Mouse (Mus musculus) midbrain, embryonic 14.5 days (tissue): Measurements from ENCODE around the gene Sox30. TPM values are rescaled to one million over a fixed set of nuclear protein-coding genes. Genes with fewer than 3 reads are reported as not detected.

Source experiments
- ATAC-seq: fragments of 200-750 bp; cut with Nextera tagmentation; 2 replicates; pipeline ENCODE4 v1.8.0; 2017; ENCODE audit warnings: moderate number of reproducible peaks, moderate library complexity; ENCODE audit not compliant: low FRiP score, low TSS enrichment
- DNase-seq: peaks from one replicate; pipeline ENCODE4 v3.0.0-alpha.2; 2015
- H3K27ac ChIP-seq: fragments of 300-500 bp; sonication (generic); replicated peaks from 2 replicates; pipeline ENCODE4 v1.5.1; 2014; ENCODE audit warnings: mild to moderate bottlenecking, low read depth, low read length, moderate library complexity
- H3K27me3 ChIP-seq: fragments of 300-500 bp; sonication (generic); 2 replicates; pipeline ENCODE4 v1.6.1; 2014; ENCODE audit warnings: low read length, control low read depth, mixed read lengths; ENCODE audit not compliant: control insufficient read depth, insufficient read depth
- H3K36me3 ChIP-seq: fragments of 300-500 bp; sonication (generic); 2 replicates; pipeline ENCODE4 v1.6.1; 2014; ENCODE audit warnings: low read length, control low read depth; ENCODE audit not compliant: control insufficient read depth, insufficient read depth
- H3K4me1 ChIP-seq: fragments of 300-500 bp; sonication (generic); 2 replicates; pipeline ENCODE4 v1.6.1; 2014; ENCODE audit warnings: mild to moderate bottlenecking, antibody characterized with exemption, low read length, control low read depth; ENCODE audit not compliant: control insufficient read depth, insufficient read depth
- H3K4me2 ChIP-seq: fragments of 300-500 bp; sonication (generic); 2 replicates; pipeline ENCODE4 v1.6.1; 2014; ENCODE audit warnings: mild to moderate bottlenecking, low read length, moderate library complexity
- H3K4me3 ChIP-seq: fragments of 300-500 bp; sonication (generic); replicated peaks from 2 replicates; pipeline ENCODE4 v1.5.1; 2014; ENCODE audit warnings: low read depth, low read length
- H3K9ac ChIP-seq: fragments of 300-500 bp; sonication (generic); replicated peaks from 2 replicates; pipeline ENCODE4 v1.6.1; 2014; ENCODE audit warnings: mild to moderate bottlenecking, low read length, moderate library complexity
- H3K9me3 ChIP-seq: fragments of 300-500 bp; sonication (generic); 2 replicates; pipeline ENCODE4 v1.6.1; 2016; ENCODE audit warnings: low read length, control low read depth, mixed read lengths; ENCODE audit not compliant: control insufficient read depth
- WGBS: fragments of 180-500 bp; shearing (Covaris S2); extraction: QIAGEN DNeasy Blood & Tissue Kit; methylation state at CpG from one replicate; pipeline ENCODE4 v1.1.7; 2014; 5-methylcytosine and 5-hydroxymethylcytosine counted together
- polyA plus RNA-seq: library from polyadenylated mRNA; unstranded; fragments of >200 nt; fragmentation: Nextera tagmentation; extraction: Ambion mirVana; gene quantifications from 2 replicates; pipeline ENCODE4 v1.2.1, GENCODE M21; 2014

Sox30 gene
- polyA plus RNA-seq, 1 experiment from 2014 or later = 0.13 TPM

DNA sequence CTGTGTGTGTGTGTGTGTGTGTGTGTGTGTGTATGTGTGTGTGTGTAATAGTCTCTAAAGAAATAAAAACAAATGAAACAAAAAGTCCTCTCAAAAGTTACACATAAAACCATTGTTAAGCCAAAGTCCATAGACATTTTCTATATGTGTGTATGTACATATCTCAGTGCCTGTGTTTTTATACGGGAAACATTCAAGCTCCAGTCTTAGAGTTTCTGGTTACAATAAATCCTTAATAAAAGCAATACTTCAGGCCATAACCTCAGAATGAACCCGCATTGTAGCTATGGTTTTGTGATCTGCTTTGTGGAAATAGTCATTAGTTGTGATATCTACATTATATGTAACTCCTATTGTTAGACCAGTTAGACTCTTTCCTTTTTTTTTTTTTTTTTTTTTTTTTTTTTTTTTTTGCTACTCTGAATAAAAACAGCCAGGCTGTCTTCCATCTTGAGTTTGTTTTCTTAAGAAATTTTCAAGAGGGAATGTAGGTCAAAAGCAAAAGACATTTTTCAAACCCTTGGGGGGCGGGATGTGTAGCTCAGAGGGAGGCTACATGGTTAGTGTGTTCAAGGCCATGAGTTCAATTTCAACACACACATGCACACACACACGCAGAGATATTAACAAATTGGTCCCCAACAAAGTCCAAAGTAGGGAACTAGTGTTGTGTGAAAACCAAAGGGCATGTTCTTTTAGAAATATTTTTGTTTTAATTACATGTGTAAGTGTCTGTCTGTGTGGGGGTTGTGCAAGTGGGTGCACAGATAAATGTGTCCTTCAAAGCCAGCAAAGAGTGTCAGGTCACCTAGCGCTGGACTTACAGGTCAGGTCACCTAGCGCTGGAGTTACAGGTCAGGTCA is 48.1 kb downstream of the Sox30 start:
- Histone ChIP-seq H3K4me3 (no peak overlapping the region), H3K4me2 (no peak overlapping the region), H3K27ac (no peak overlapping the region), H3K4me1 (no peaks in the 10 kb centered on the region), H3K9me3 (no peaks in the 10 kb centered on the region), H3K36me3 (no peaks in the 10 kb centered on the region), H3K9ac (no peak overlapping the region), H3K27me3 (no peaks in the 10 kb centered on the region)
- WGBS = 90% methylated on average over 6 of the region's 6 CpGs
- no peak for ATAC-seq
- no peak for DNase-seq

DNA sequence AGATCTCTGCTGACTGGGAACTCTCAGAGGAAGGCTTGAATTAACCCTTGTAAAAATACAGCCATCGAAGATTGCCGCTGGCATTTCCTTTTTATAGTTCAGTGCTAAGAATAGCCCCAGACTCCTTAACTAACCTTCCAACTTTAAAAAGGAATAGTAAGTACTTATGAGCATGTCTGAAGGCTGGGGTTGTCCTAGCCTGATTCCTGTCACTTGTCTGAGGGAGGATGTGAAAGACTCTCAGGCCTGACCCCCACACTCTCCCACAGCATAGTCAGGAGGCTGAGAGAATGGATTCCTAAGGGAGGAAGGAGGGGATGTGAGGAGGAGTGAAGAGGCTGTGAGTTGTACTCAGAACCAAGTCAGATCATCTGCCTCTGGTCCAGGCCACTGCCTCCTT is 49.4 kb downstream of the Sox30 start:
- no peaks in the 10 kb centered on the region for H3K9me3 ChIP-seq
- no peaks in the 10 kb centered on the region for H3K36me3 ChIP-seq
- no peak overlapping the region for H3K27ac ChIP-seq
- 83% methylated on average over 2 of the region's 2 CpGs for WGBS
- ATAC-seq = no peak
- H3K4me1 ChIP-seq = no peaks in the 10 kb centered on the region
- no peak overlapping the region for H3K4me3 ChIP-seq
- H3K27me3 ChIP-seq = no peaks in the 10 kb centered on the region
- no peak overlapping the region for H3K9ac ChIP-seq
- DNase-seq = no peak
- no peak overlapping the region for H3K4me2 ChIP-seq

DNA sequence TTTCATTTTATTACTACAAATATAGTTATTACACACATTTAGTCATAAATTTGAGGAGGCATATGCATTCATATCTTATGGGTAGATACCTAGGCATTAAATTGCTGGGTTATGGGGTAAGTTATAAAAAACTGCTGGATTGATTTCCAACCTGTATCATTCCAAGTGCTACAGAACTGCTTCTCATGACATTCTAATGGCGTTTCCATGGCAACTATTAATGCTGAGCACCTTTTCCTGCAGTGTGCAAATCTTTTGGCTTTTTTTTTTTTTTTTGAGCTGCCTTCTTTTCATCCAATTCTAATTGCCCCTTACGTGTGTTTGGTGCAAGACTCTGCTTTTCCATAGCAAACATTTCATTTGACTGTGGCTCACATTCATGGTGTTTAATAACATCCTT is 49.9 kb downstream of the Sox30 start:
- no peaks in the 10 kb centered on the region for H3K36me3 ChIP-seq
- WGBS = 40% methylated on average over 2 of the region's 2 CpGs
- H3K9ac ChIP-seq = no peak overlapping the region
- H3K27me3 ChIP-seq = no peaks in the 10 kb centered on the region
- no peak overlapping the region for H3K4me3 ChIP-seq
- DNase-seq (peak; percentile 74), ATAC-seq (no peak)
- no peaks in the 10 kb centered on the region for H3K9me3 ChIP-seq
- H3K27ac ChIP-seq = no peak overlapping the region
- H3K4me2 ChIP-seq = no peak overlapping the region
- no peaks in the 10 kb centered on the region for H3K4me1 ChIP-seq

DNA sequence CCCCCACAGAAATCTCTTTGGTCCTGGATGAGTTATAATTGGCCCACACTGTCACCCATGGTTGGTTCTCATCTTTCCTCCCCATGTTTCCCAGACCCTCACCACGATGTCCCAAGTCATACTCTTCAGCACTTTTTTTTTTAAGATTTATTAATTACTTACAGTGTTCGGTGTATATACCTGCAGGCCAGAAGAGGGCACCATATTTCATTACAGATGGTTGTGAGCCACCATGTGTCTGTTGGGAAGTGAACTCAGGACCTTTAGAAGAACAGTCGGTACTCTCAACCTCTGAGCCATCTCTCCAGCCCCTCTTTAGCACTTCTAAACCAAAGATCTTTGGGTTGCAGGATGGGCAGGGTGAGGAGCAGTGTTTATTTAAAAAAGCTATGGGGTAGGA is 51.4 kb downstream of the Sox30 start:
- no peak overlapping the region for H3K27ac ChIP-seq
- H3K9ac ChIP-seq = no peak overlapping the region
- DNase-seq (no peak), ATAC-seq (no peak)
- H3K4me1 ChIP-seq = no peaks in the 10 kb centered on the region
- H3K36me3 ChIP-seq = no peaks in the 10 kb centered on the region
- H3K9me3 ChIP-seq = no peaks in the 10 kb centered on the region
- no peak overlapping the region for H3K4me3 ChIP-seq
- 66% methylated on average over 3 of the region's 3 CpGs for WGBS
- H3K27me3 ChIP-seq = no peaks in the 10 kb centered on the region
- no peak overlapping the region for H3K4me2 ChIP-seq

DNA sequence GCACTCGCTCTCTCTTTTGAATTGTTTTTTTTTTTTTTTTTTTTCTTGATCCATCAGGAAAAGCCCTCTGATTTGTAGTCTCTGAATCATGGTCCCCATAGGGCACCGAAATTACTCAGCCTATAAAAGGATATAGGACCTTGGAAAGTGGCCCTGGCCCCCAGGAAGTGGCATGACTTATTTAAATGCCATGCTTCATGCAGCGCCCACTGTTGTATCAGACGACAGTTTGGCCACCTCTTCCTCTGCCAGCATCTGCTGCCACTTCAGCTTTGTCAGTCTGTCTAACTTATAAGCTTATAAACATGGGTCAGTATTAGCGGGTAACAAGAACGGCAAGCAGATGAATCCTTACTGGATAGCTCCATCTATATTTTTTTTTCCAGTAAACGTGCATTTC is 52.8 kb downstream of the Sox30 start:
- H3K4me1 ChIP-seq = no peaks in the 10 kb centered on the region
- WGBS = 91% methylated on average over 7 of the region's 7 CpGs
- ATAC-seq = no peak

DNA sequence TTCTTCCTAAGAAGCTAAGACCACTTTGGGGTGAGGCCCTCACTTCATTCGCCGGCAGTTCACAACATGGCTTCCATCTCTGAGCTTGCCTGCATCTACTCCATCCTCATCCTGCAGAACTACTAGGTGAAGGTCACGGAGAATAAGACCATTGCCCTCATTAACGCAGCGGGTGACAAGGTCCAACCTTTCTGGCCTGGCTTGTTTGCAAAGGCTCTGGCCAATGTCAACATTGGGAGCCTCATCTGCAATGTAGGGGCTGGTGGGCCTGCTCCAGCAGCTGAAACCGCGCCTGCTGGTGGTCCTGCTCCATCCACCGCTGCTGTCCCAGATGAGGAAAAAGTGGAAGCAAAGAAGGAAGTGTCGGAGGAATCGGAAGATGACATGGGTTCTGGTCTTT is 56.3 kb downstream of the Sox30 start:
- H3K27ac ChIP-seq = no peak overlapping the region
- 97% methylated on average over 10 of the region's 10 CpGs for WGBS
- no peaks in the 10 kb centered on the region for H3K27me3 ChIP-seq
- DNase-seq (no peak), ATAC-seq (no peak)
- H3K9ac ChIP-seq = no peak overlapping the region
- H3K4me3 ChIP-seq = no peak overlapping the region
- no peaks in the 10 kb centered on the region for H3K9me3 ChIP-seq
- H3K4me2 ChIP-seq = no peak overlapping the region
- H3K4me1 ChIP-seq = no peaks in the 10 kb centered on the region
- H3K36me3 ChIP-seq = no peaks in the 10 kb centered on the region

More for the DNA sequence above, 52.8 kb downstream of the Sox30 start:
- no peak overlapping the region for H3K4me3 ChIP-seq
- no peak overlapping the region for H3K27ac ChIP-seq
- H3K36me3 ChIP-seq = no peaks in the 10 kb centered on the region
- DNase-seq = no peak
- H3K9me3 ChIP-seq = no peaks in the 10 kb centered on the region
- no peaks in the 10 kb centered on the region for H3K27me3 ChIP-seq
- H3K4me2 ChIP-seq = no peak overlapping the region
- H3K9ac ChIP-seq = no peak overlapping the region

DNA sequence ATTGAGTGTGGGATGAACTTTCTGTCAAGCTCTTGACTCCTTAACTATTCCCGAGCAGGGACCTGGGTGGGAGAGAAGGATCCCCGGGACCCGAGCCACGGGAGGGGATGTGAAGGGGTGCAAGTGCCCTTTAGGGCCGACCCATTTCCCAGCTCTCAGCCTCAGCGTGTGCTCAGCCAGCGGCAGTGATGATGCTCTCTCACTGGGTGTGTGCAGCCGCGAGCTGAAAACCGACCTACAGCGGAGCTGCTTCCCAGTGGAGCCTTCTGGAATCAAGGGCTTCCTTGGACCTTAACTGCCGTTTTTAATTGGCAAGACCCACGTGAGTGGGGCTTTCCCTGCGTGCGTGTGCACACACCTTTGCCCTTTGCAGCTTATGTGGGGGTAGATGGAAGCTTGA is 58.8 kb downstream of the Sox30 start:
- H3K9me3 ChIP-seq = no peaks in the 10 kb centered on the region
- no peak overlapping the region for H3K27ac ChIP-seq
- no peaks in the 10 kb centered on the region for H3K27me3 ChIP-seq
- H3K4me2 ChIP-seq = no peak overlapping the region
- 86% methylated on average over 15 of the region's 15 CpGs for WGBS
- ATAC-seq (no peak), DNase-seq (no peak)
- H3K4me3 ChIP-seq = no peak overlapping the region
- no peak overlapping the region for H3K9ac ChIP-seq
- no peaks in the 10 kb centered on the region for H3K36me3 ChIP-seq
- no peaks in the 10 kb centered on the region for H3K4me1 ChIP-seq

DNA sequence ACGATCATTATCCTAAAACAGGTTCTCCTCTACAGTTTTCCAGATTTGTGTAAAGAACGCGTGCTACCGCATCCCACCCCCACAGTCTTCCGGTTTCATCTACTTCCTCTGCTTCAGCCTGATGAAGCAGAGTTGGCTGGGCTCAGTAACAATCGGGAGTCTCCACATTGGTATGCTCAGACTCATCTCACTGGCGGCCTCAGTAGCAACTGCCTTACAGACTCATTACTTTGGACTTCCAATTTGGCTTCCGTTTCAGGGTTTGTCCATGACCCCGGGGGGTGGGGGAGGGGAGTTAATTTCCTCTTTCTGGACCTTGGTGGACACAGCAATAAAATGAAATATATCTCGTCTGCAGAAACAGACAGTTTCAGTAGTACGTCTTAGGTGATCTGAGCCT is 59.2 kb downstream of the Sox30 start:
- 78% methylated on average over 11 of the region's 11 CpGs for WGBS
- DNase-seq (no peak), ATAC-seq (no peak)
- H3K27me3 ChIP-seq = no peaks in the 10 kb centered on the region
- H3K9ac ChIP-seq = no peak overlapping the region
- no peak overlapping the region for H3K27ac ChIP-seq
- no peaks in the 10 kb centered on the region for H3K4me1 ChIP-seq
- H3K4me2 ChIP-seq = no peak overlapping the region
- no peaks in the 10 kb centered on the region for H3K9me3 ChIP-seq
- no peak overlapping the region for H3K4me3 ChIP-seq
- H3K36me3 ChIP-seq = no peaks in the 10 kb centered on the region

DNA sequence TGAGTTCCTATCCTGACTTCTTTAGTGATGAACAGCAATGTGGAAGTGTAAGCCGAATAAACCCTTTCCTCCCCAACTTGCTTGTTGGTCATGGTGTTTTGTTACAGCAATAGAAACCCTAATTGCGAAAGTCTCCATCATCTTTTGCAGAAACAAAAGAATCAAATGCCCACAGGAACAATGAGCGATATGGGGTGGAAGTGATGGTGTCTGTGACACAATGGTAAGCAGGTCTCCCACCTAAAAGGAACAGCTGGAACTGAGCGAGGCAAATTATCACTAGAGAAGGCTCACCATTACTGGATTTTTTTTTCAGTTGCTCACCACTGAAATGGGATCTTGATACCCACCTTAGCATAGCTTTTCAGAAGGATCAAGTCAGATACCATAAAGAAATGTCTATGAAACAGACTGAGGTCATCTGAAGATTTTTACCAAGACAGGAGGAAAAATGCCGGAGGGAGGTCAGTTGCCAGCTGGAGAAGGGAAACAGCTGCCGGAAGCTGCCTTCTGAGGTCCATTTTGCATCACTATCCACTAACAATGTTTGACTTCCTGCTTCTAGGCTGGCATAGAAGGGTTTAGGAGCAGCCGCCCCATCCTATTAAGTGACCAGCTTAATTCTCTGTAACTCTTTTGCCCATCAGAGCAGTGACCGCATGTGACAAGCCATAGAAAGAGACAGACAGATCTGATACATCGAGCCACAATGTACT is 60.9 kb downstream of the Sox30 start:
- Histone ChIP-seq H3K36me3 (no peaks in the 10 kb centered on the region), H3K9me3 (no peaks in the 10 kb centered on the region), H3K4me2 (no peak overlapping the region), H3K9ac (no peak overlapping the region), H3K27me3 (no peaks in the 10 kb centered on the region), H3K4me1 (no peaks in the 10 kb centered on the region), H3K4me3 (no peak overlapping the region), H3K27ac (no peak overlapping the region)
- WGBS = 91% methylated on average over 9 of the region's 9 CpGs
- ATAC-seq = no peak
- DNase-seq = no peak
